Mouse (Mus musculus): ENCODE measurements around the gene Rcc1l. TPM values are rescaled to one million over a fixed set of nuclear protein-coding genes. Genes with fewer than 3 reads are reported as not detected.

The Rcc1l gene
- polyA plus RNA-seq, 1 experiment = 19.3 TPM

GRCm38 (mm10) chr5:134183880-134184808, 7.6 kb upstream of the Rcc1l start, which contains the start of gene Gtf2ird2:
Gtf2ird2 (plus strand) TSS chr5:134184019.
- H3K27me3 ChIP-seq (replicated peaks; ENCODE audit: control insufficient read depth, insufficient read depth, low read length) = no peaks in the 10 kb centered on the region
- H3K4me1 ChIP-seq (ENCODE audit: control insufficient read depth, insufficient read depth, low read length) = peaks cover 15% of the 10 kb centered on the region
- peak within 1 kb of the TSS; percentile 68 for H3K4me3 ChIP-seq (ENCODE audit: insufficient read depth, low read depth, low read length)
- H3K36me3 ChIP-seq (ENCODE audit: control insufficient read depth, insufficient read depth, low read length) = no peaks in the 10 kb centered on the region
- peak; percentile 99 for DNase-seq
- under 1% methylated on average over 92 of the region's 92 CpGs for WGBS
- TF ChIP-seq POLR2A (IDR thresholded peaks at IDR 0.05; ENCODE audit: low read depth, low read length) (no peak), CTCF (conservative IDR thresholded peaks at IDR 0.05; ENCODE audit: insufficient read depth, insufficient read length, low read depth, low read length) (no peak)
- peak within 1 kb of the TSS; percentile 78 for H3K27ac ChIP-seq (ENCODE audit: insufficient read depth, low read depth, low read length)

DNA sequence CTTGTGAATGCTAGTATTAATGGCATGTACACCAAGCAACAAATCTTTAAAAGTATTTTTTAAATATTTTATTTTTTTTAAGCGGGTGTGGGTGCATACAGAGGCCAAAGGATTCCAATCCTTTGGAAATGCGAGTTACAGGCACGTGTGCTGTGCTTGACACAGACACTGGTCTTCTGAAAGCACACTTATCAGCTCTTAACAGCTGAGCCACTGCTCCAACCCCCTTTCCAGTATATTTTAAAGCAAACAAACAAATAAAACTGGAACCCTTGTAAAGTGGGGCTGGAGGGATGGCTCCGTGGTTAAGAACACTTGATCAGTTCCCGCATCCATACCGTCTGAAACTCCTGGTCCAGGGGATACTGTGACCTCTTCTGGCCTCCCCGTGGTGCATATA, 6.6 kb upstream of the Rcc1l start:
- DNase-seq = no peak
- H3K27me3 ChIP-seq (replicated peaks; ENCODE audit: control insufficient read depth, insufficient read depth, low read length) = no peaks in the 10 kb centered on the region
- H3K36me3 ChIP-seq (ENCODE audit: control insufficient read depth, insufficient read depth, low read length) = no peaks in the 10 kb centered on the region
- H3K4me1 ChIP-seq (ENCODE audit: control insufficient read depth, insufficient read depth, low read length) = peaks cover 15% of the 10 kb centered on the region
- peak overlapping the region; percentile 68 for H3K4me3 ChIP-seq (ENCODE audit: insufficient read depth, low read depth, low read length)
- TF ChIP-seq CTCF (conservative IDR thresholded peaks at IDR 0.05; ENCODE audit: insufficient read depth, insufficient read length, low read depth, low read length) (no peak), POLR2A (IDR thresholded peaks at IDR 0.05; ENCODE audit: low read depth, low read length) (no peak)
- peak overlapping the region; percentile 78 for H3K27ac ChIP-seq (ENCODE audit: insufficient read depth, low read depth, low read length)
- WGBS = 42% methylated on average over 7 of the region's 7 CpGs

DNA sequence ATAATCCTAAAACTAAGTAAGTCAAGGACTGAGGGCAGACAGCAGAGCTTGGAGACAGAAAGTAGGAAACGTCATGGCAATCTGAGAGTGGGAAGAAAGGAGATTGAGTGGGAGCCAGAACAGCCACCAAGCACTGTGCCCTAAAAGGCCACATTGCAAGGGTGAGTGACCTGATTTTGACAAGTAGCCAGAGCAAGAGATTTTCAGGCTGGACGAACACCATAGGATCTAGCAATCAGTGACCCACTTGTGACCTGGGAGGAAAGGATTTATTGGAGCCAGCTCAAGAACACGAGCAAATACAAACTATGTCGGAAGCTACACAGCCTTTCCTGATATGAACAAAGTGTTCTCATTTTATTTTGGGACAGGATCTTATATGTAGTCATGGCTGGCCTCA, 6.2 kb upstream of the Rcc1l start:
- no peaks in the 10 kb centered on the region for H3K36me3 ChIP-seq (ENCODE audit: control insufficient read depth, insufficient read depth, low read length)
- H3K4me3 ChIP-seq (ENCODE audit: insufficient read depth, low read depth, low read length) = no peak overlapping the region
- TF ChIP-seq CTCF (conservative IDR thresholded peaks at IDR 0.05; ENCODE audit: insufficient read depth, insufficient read length, low read depth, low read length) = no peak
- TF ChIP-seq POLR2A (IDR thresholded peaks at IDR 0.05; ENCODE audit: low read depth, low read length) = no peak
- peak overlapping the region; percentile 8 for H3K27ac ChIP-seq (ENCODE audit: insufficient read depth, low read depth, low read length)
- no peaks in the 10 kb centered on the region for H3K27me3 ChIP-seq (replicated peaks; ENCODE audit: control insufficient read depth, insufficient read depth, low read length)
- peak; percentile 75 for DNase-seq
- 9% methylated on average over 4 of the region's 4 CpGs for WGBS
- peaks cover 15% of the 10 kb centered on the region for H3K4me1 ChIP-seq (ENCODE audit: control insufficient read depth, insufficient read depth, low read length)

GRCm38 (mm10) chr5:134182172-134182571, 5.6 kb upstream of the Rcc1l start:
- no peak for TF ChIP-seq POLR2A (IDR thresholded peaks at IDR 0.05; ENCODE audit: low read depth, low read length)
- no peak for TF ChIP-seq CTCF (conservative IDR thresholded peaks at IDR 0.05; ENCODE audit: insufficient read depth, insufficient read length, low read depth, low read length)
- H3K27me3 ChIP-seq (replicated peaks; ENCODE audit: control insufficient read depth, insufficient read depth, low read length) = no peaks in the 10 kb centered on the region
- no peak for DNase-seq
- peaks cover 15% of the 10 kb centered on the region for H3K4me1 ChIP-seq (ENCODE audit: control insufficient read depth, insufficient read depth, low read length)
- H3K4me3 ChIP-seq (ENCODE audit: insufficient read depth, low read depth, low read length) = no peak overlapping the region
- no peaks in the 10 kb centered on the region for H3K36me3 ChIP-seq (ENCODE audit: control insufficient read depth, insufficient read depth, low read length)
- H3K27ac ChIP-seq (ENCODE audit: insufficient read depth, low read depth, low read length) = peak overlapping the region; percentile 8
- 54% methylated on average over 3 of the region's 3 CpGs for WGBS

- peaks cover 15% of the 10 kb centered on the region for H3K4me1 ChIP-seq (ENCODE audit: control insufficient read depth, insufficient read depth, low read length)
Measured at GRCm38 (mm10) chr5:134179871-134180270, 3.3 kb upstream of the Rcc1l start.

GRCm38 (mm10) chr5:134178536-134178935, 2.0 kb upstream of the Rcc1l start:
- no peak for DNase-seq
- Histone ChIP-seq H3K4me1 (ENCODE audit: control insufficient read depth, insufficient read depth, low read length) (peaks cover 14% of the 10 kb centered on the region), H3K27me3 (replicated peaks; ENCODE audit: control insufficient read depth, insufficient read depth, low read length) (no peaks in the 10 kb centered on the region), H3K27ac (ENCODE audit: insufficient read depth, low read depth, low read length) (no peak overlapping the region), H3K4me3 (ENCODE audit: insufficient read depth, low read depth, low read length) (no peak overlapping the region), H3K36me3 (ENCODE audit: control insufficient read depth, insufficient read depth, low read length) (no peaks in the 10 kb centered on the region)
- TF ChIP-seq POLR2A (IDR thresholded peaks at IDR 0.05; ENCODE audit: low read depth, low read length) = no peak
- no peak for TF ChIP-seq CTCF (conservative IDR thresholded peaks at IDR 0.05; ENCODE audit: insufficient read depth, insufficient read length, low read depth, low read length)
- 58% methylated on average over 7 of the region's 7 CpGs for WGBS

More at GRCm38 (mm10) chr5:134179871-134180270, 3.3 kb upstream of the Rcc1l start:
- no peak for TF ChIP-seq POLR2A (IDR thresholded peaks at IDR 0.05; ENCODE audit: low read depth, low read length)
- peak; percentile 43; the same call in 1 of the 2 replicates for TF ChIP-seq CTCF (conservative IDR thresholded peaks at IDR 0.05; ENCODE audit: insufficient read depth, insufficient read length, low read depth, low read length)
- peak; percentile 87 for DNase-seq
- no peak overlapping the region for H3K4me3 ChIP-seq (ENCODE audit: insufficient read depth, low read depth, low read length)
- no peaks in the 10 kb centered on the region for H3K36me3 ChIP-seq (ENCODE audit: control insufficient read depth, insufficient read depth, low read length)
- H3K27me3 ChIP-seq (replicated peaks; ENCODE audit: control insufficient read depth, insufficient read depth, low read length) = no peaks in the 10 kb centered on the region
- 15% methylated on average over 7 of the region's 7 CpGs for whole genome bisulfite sequencing
- H3K27ac ChIP-seq (ENCODE audit: insufficient read depth, low read depth, low read length) = no peak overlapping the region

DNA sequence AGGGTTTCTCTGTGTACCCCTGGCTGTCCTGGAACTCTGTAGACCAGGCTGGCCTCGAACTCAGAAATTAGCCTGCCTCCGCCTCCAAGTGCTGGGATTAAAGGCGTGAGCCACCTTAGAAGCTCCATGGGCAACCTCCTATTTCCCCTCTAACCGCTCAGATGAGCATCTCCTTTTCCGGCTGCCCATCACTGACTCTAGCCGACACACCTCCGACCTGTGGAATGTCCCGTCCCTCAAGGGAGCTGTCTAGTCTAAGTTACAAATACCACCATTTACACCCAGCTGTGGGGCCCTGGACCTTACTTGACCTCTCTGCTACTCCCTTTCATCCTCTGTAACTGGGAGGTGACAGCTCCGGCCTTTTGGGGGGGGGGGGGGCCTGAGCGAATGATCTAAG, 878 bp downstream of the Rcc1l start:
- peak; percentile 16 for DNase-seq
- Histone ChIP-seq H3K4me3 (ENCODE audit: insufficient read depth, low read depth, low read length) (peak overlapping the region; percentile 80), H3K36me3 (ENCODE audit: control insufficient read depth, insufficient read depth, low read length) (no peaks in the 10 kb centered on the region), H3K27ac (ENCODE audit: insufficient read depth, low read depth, low read length) (peak overlapping the region; percentile 79), H3K27me3 (replicated peaks; ENCODE audit: control insufficient read depth, insufficient read depth, low read length) (no peaks in the 10 kb centered on the region), H3K4me1 (ENCODE audit: control insufficient read depth, insufficient read depth, low read length) (no peaks in the 10 kb centered on the region; the same call in 1 of the 2 replicates)
- TF ChIP-seq POLR2A (IDR thresholded peaks at IDR 0.05; ENCODE audit: low read depth, low read length) = no peak
- TF ChIP-seq CTCF (conservative IDR thresholded peaks at IDR 0.05; ENCODE audit: insufficient read depth, insufficient read length, low read depth, low read length) = no peak
- WGBS = 8% methylated on average over 10 of the region's 10 CpGs
